Mouse (Mus musculus) stomach, embryonic 15.5 days (tissue): ENCODE measurements around the gene Dazap1. TPM values are rescaled to one million over a fixed set of nuclear protein-coding genes. Genes with fewer than 3 reads are reported as not detected.

ENCODE experiments used
- ATAC-seq: fragments of 200-750 bp; cut with Nextera tagmentation; 2 replicates; pipeline ENCODE4 v1.8.0; 2017; ENCODE audit warnings: low read depth, moderate number of reproducible peaks, moderate TSS enrichment; ENCODE audit not compliant: insufficient read depth, low FRiP score
- H3K27ac ChIP-seq: fragments of 300-500 bp; sonication (generic); 2 replicates; pipeline ENCODE4 v1.5.1; 2015; ENCODE audit warnings: mild to moderate bottlenecking, inconsistent platforms
- H3K27me3 ChIP-seq: fragments of 300-500 bp; sonication (generic); replicated peaks from 2 replicates; pipeline ENCODE4 v1.6.1; 2015; ENCODE audit warnings: inconsistent platforms
- H3K36me3 ChIP-seq: fragments of 300-500 bp; sonication (generic); 2 replicates; pipeline ENCODE4 v1.6.1; 2015; ENCODE audit warnings: inconsistent platforms
- H3K4me1 ChIP-seq: fragments of 300-500 bp; sonication (generic); 2 replicates; pipeline ENCODE4 v1.6.1; 2015; ENCODE audit warnings: inconsistent platforms
- H3K4me2 ChIP-seq: fragments of 300-500 bp; sonication (generic); 2 replicates; pipeline ENCODE4 v1.6.1; 2015; ENCODE audit warnings: mild to moderate bottlenecking, inconsistent platforms
- H3K4me3 ChIP-seq: fragments of 300-500 bp; sonication (generic); replicated peaks from 2 replicates; pipeline ENCODE4 v1.5.1; 2015; ENCODE audit warnings: inconsistent platforms
- H3K9ac ChIP-seq: fragments of 300-500 bp; sonication (generic); 2 replicates; pipeline ENCODE4 v1.6.1; 2015; ENCODE audit warnings: inconsistent platforms
- H3K9me3 ChIP-seq: fragments of 300-500 bp; sonication (generic); 2 replicates; pipeline ENCODE4 v1.6.1; 2016; ENCODE audit warnings: inconsistent platforms
- WGBS: fragments of 180-500 bp; shearing (Covaris S2); methylation state at CpG from one replicate; pipeline ENCODE4 v1.1.7; 2015; 5-methylcytosine and 5-hydroxymethylcytosine counted together
- polyA plus RNA-seq: library from polyadenylated mRNA; unstranded; fragments of >200 nt; fragmentation: Nextera tagmentation; extraction: Ambion mirVana; gene quantifications from 2 replicates; pipeline ENCODE4 v1.2.1, GENCODE M21; 2015

Gene Dazap1
- polyA plus RNA-seq, 1 experiment from 2014 or later: 62.4 TPM

GRCm38 (mm10) chr10:80321670-80322581, 60.6 kb downstream of the Dazap1 start:
- H3K4me3 ChIP-seq: peak overlapping the region; percentile 64; the same call in 1 of the 2 replicates
- no peak overlapping the region for H3K27ac ChIP-seq
- ATAC-seq: no peak
- 94% methylated on average over 21 of the region's 21 CpGs for WGBS
- peak overlapping the region; percentile 97 for H3K4me2 ChIP-seq
- H3K36me3 ChIP-seq: no peaks in the 10 kb centered on the region
- peaks cover 2% of the 10 kb centered on the region; the same call in 1 of the 2 replicates for H3K27me3 ChIP-seq
- H3K9ac ChIP-seq: no peak overlapping the region
- H3K9me3 ChIP-seq: no peaks in the 10 kb centered on the region
- H3K4me1 ChIP-seq: peaks cover 32% of the 10 kb centered on the region

- no peaks in the 10 kb centered on the region for H3K9me3 ChIP-seq
- H3K4me1 ChIP-seq: peaks cover 30% of the 10 kb centered on the region
- H3K4me3 ChIP-seq: peak overlapping the region; percentile 64
- H3K4me2 ChIP-seq: peak overlapping the region; percentile 97
- H3K27ac ChIP-seq: no peak overlapping the region
- WGBS: under 1% methylated on average over 28 of the region's 28 CpGs
- no peaks in the 10 kb centered on the region for H3K36me3 ChIP-seq
- peak overlapping the region; percentile 60 for H3K9ac ChIP-seq
- 0 out of 2 replicates have a peak, but pooled peaks have one; percentile 0 for ATAC-seq
- no peaks in the 10 kb centered on the region for H3K27me3 ChIP-seq
Observed at GRCm38 (mm10) chr10:80322811-80323211, 61.5 kb downstream of the Dazap1 start.

GRCm38 (mm10) chr10:80323261-80324119, 62.2 kb downstream of the Dazap1 start:
- peak overlapping the region; percentile 12; the same call in 1 of the 2 replicates for H3K27ac ChIP-seq

GRCm38 (mm10) chr10:80324120-80325037, 63.1 kb downstream of the Dazap1 start:
- Histone ChIP-seq H3K9ac (no peak overlapping the region), H3K4me3 (0 out of 2 replicates have a peak overlapping the region, but pooled peaks have one; percentile 64), H3K27ac (no peak overlapping the region), H3K36me3 (no peaks in the 10 kb centered on the region), H3K27me3 (no peaks in the 10 kb centered on the region), H3K4me1 (peaks cover 32% of the 10 kb centered on the region), H3K9me3 (no peaks in the 10 kb centered on the region), H3K4me2 (peak overlapping the region; percentile 97)
- 72% methylated on average over 17 of the region's 17 CpGs for WGBS
- no peak for ATAC-seq

More at GRCm38 (mm10) chr10:80323261-80324119, 62.2 kb downstream of the Dazap1 start:
- peak; percentile 51 for ATAC-seq
- no peaks in the 10 kb centered on the region for H3K36me3 ChIP-seq
- WGBS: under 1% methylated on average over 45 of the region's 46 CpGs
- peak overlapping the region; percentile 97 for H3K4me2 ChIP-seq
- H3K9me3 ChIP-seq: no peaks in the 10 kb centered on the region
- H3K4me3 ChIP-seq: peak overlapping the region; percentile 64
- no peaks in the 10 kb centered on the region for H3K27me3 ChIP-seq
- peak overlapping the region; percentile 60; the same call in 1 of the 2 replicates for H3K9ac ChIP-seq
- peaks cover 30% of the 10 kb centered on the region for H3K4me1 ChIP-seq

- H3K4me2 ChIP-seq: no peak overlapping the region
- H3K27me3 ChIP-seq: no peaks in the 10 kb centered on the region
- H3K9ac ChIP-seq: no peak overlapping the region
- no peaks in the 10 kb centered on the region for H3K36me3 ChIP-seq
- no peak overlapping the region for H3K27ac ChIP-seq
- H3K4me3 ChIP-seq: no peak overlapping the region
- peaks cover 29% of the 10 kb centered on the region for H3K4me1 ChIP-seq
- H3K9me3 ChIP-seq: no peaks in the 10 kb centered on the region
- no peak for ATAC-seq
- WGBS: 77% methylated on average over 21 of the region's 21 CpGs
Observed at GRCm38 (mm10) chr10:80325045-80325444, 63.8 kb downstream of the Dazap1 start.

- no peaks in the 10 kb centered on the region for H3K27me3 ChIP-seq
- H3K27ac ChIP-seq: peak within 1 kb of the TSS; percentile 78
- H3K4me3 ChIP-seq: peak within 1 kb of the TSS; percentile 50
- ATAC-seq: peak; percentile 93
- H3K9me3 ChIP-seq: no peaks in the 10 kb centered on the region
- peaks cover 37% of the 10 kb centered on the region for H3K4me1 ChIP-seq
- H3K36me3 ChIP-seq: no peaks in the 10 kb centered on the region
- WGBS: 3% methylated on average over 36 of the region's 36 CpGs
- peak within 1 kb of the TSS; percentile 97 for H3K4me2 ChIP-seq
- H3K9ac ChIP-seq: peak within 1 kb of the TSS; percentile 43; the same call in 1 of the 2 replicates
Observed at GRCm38 (mm10) chr10:80329273-80330081, 68.2 kb downstream of the Dazap1 start, which contains the start of the genes Pcsk4 and Reep6. Gene Pcsk4 (minus strand): TSS chr10:80329498. Gene Reep6 (plus strand): TSS chr10:80329953.

- Histone ChIP-seq H3K36me3 (peaks cover under 1% of the 10 kb centered on the region; the same call in 1 of the 2 replicates), H3K27me3 (no peaks in the 10 kb centered on the region), H3K4me2 (peak overlapping the region; percentile 97), H3K9ac (peak overlapping the region; percentile 43; the same call in 1 of the 2 replicates), H3K4me3 (peak overlapping the region; percentile 50), H3K9me3 (no peaks in the 10 kb centered on the region), H3K27ac (peak overlapping the region; percentile 57; the same call in 1 of the 2 replicates), H3K4me1 (peaks cover 33% of the 10 kb centered on the region)
- ATAC-seq: no peak
- 2% methylated on average over 40 of the region's 41 CpGs for WGBS
Observed at GRCm38 (mm10) chr10:80330084-80330483, 68.8 kb downstream of the Dazap1 start.

- WGBS: 61% methylated on average over 2 of the region's 2 CpGs
- Histone ChIP-seq H3K9ac (no peak overlapping the region), H3K27ac (peak overlapping the region; percentile 78), H3K4me2 (peak overlapping the region; percentile 97), H3K4me1 (peaks cover 30% of the 10 kb centered on the region), H3K36me3 (peaks cover 6% of the 10 kb centered on the region; the same call in 1 of the 2 replicates), H3K9me3 (no peaks in the 10 kb centered on the region), H3K27me3 (no peaks in the 10 kb centered on the region), H3K4me3 (peak overlapping the region; percentile 50)
- no peak for ATAC-seq
Observed at GRCm38 (mm10) chr10:80330888-80331287, 69.6 kb downstream of the Dazap1 start.

GRCm38 (mm10) chr10:80331636-80332524, 70.6 kb downstream of the Dazap1 start:
- 39% methylated on average over 10 of the region's 10 CpGs for WGBS
- no peaks in the 10 kb centered on the region for H3K9me3 ChIP-seq
- peak; percentile 24; the same call in 1 of the 2 replicates for ATAC-seq
- H3K4me3 ChIP-seq: 0 out of 2 replicates have a peak overlapping the region, but pooled peaks have one; percentile 50
- H3K27me3 ChIP-seq: no peaks in the 10 kb centered on the region
- peak overlapping the region; percentile 78 for H3K27ac ChIP-seq
- peak overlapping the region; percentile 97 for H3K4me2 ChIP-seq
- H3K9ac ChIP-seq: no peak overlapping the region
- peaks cover 6% of the 10 kb centered on the region; the same call in 1 of the 2 replicates for H3K36me3 ChIP-seq
- H3K4me1 ChIP-seq: peaks cover 30% of the 10 kb centered on the region
